ENCODE assay signal across 21 mouse cellular contexts in the genomic region with DNA sequence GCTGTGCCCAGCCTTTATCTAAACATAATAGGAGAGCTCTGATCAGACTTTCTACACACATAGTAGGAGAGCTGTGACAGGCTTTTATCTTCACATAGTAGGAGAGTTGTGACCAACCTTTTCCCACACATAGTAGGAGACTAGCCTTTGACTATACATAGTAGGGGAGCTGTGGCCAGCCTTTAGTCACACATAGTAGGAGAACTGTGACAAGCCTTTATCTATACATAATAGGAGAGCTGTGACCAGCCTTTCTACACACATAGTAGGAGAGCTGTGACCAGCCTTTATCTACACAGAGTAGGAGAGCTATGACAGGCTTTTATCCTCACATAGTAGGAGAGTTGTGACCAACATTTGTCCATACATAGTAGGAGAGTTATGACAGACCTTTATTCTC.
"Had no signal": no experiment of that assay in that cellular context is flagged by ENCODE, and none has a peak within 500 bp of the region (broad histone marks: within the 10 kb centered on the region; RNA-seq: fewer than 3 reads in every experiment).

No protein-coding gene starts in this region.

- H3K4me2 ChIP-seq: liver, embryonic 15.5 days; lung, embryonic 15.5 days; midbrain, embryonic 12.5 days; neural tube, embryonic 12.5 days had no signal

- ATAC-seq: liver, postnatal 0 days; lung, postnatal 0 days; midbrain, embryonic 16.5 days had no signal

- H3K36me3 ChIP-seq: lung, embryonic 15.5 days; midbrain, embryonic 10.5 days; midbrain, embryonic 12.5 days; neural tube, embryonic 12.5 days had no signal

- DNase-seq: liver, postnatal 0 days; lung, adult 2 months; lung, postnatal 14 days; lung, postnatal 36 days; midbrain, embryonic 14.5 days; retina, postnatal 1 day; right cerebral cortex, adult 18-20 months; right cerebral cortex, postnatal 25 days; right cerebral cortex, postnatal 4 days; spleen, adult 18-20 months; thymus, adult 18-20 months; thymus, postnatal 14 days; thymus, postnatal 36 days had no signal

- H3K27ac ChIP-seq: liver, embryonic 15.5 days; lung, embryonic 15.5 days; midbrain, embryonic 10.5 days; midbrain, embryonic 12.5 days; neural tube, embryonic 12.5 days had no signal

- H3K27me3 ChIP-seq: liver, embryonic 15.5 days; neural tube, embryonic 12.5 days had no signal

- H3K9ac ChIP-seq: liver, embryonic 15.5 days; liver, postnatal 0 days; lung, embryonic 15.5 days; midbrain, embryonic 12.5 days; neural tube, embryonic 12.5 days had no signal

- H3K4me3 ChIP-seq: liver, embryonic 15.5 days; lung, embryonic 15.5 days; midbrain, embryonic 10.5 days; midbrain, embryonic 12.5 days; myocyte; neural tube, embryonic 12.5 days had no signal

- H3K4me1 ChIP-seq: liver, embryonic 15.5 days had no signal

- H3K9me3 ChIP-seq: liver, embryonic 15.5 days; lung, embryonic 15.5 days; neural tube, embryonic 12.5 days had no signal
